Mouse (Mus musculus) cerebellum, adult 2 months (tissue): ENCODE data around the gene Chrna5.

Experiments used
- CTCF ChIP-seq: fragments of 200-500 bp; IDR thresholded peaks from 2 replicates; pipeline ENCODE4 v1.5.1; 2011; ENCODE audit warnings: low read depth, mild to moderate bottlenecking, control low read depth, low read length, moderate library complexity, borderline replicate concordance; ENCODE audit not compliant: insufficient read depth
- POLR2A ChIP-seq: fragments of 200-500 bp; IDR thresholded peaks from 2 replicates; pipeline ENCODE4 v1.6.1; 2011; ENCODE audit warnings: low read length, control low read depth, borderline replicate concordance; ENCODE audit not compliant: insufficient read depth

DNA sequence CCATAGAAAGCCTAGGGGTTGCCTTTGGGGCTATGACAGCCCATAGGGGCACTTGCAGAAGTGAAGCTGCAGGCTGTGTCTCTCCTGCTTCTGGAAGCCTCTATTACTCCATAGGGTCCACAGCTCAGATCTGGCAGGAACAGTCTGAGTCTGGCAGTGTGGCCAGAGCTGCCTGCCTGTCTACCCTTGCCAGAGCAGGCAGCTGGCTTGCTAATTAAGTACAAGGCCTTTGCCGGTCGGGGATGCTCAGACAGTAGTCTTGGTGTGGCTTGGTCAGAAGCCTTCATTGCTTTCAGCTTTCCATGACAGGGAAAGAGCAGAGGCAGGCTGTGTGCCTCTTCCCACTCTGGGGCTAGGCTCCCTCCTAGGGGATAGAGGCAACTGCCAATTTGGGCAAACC, 60.7 kb downstream of the Chrna5 start:
- TF ChIP-seq CTCF (no peak), POLR2A (no peak)
